Mouse (Mus musculus) kidney, adult 8-10 months (tissue): ENCODE measurements around the gene Usp2.
"Not testable (repeated sequence)": the region's sequence is repeated elsewhere in the genome, so short reads cannot be mapped to it uniquely, and the experiment has no call there.

Source experiments
- DNase-seq, 2 experiments: peaks; one replicate each; pipeline ENCODE4 v3.0.0; 2022

The Usp2 gene

DNA sequence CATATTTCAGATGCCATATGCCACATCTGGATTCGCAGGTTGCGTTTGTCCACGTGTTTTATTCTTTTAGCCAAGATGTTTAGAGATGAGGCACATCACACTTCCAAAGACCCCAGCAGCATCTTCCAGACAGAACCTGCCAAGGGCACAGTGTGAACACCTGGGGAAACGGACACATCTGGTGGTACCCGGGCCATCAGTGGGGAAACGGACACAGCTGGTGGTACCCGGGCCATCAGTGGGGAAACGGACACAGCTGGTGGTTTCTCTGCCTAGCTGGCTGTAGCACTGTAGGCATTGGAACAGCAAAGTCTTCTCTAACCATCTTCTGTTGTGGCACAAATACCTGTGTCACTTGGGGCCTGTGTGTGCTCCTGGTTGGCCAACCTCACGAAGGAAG lies 29.0 kb downstream of the Usp2 start:
- no peak for DNase-seq

DNA sequence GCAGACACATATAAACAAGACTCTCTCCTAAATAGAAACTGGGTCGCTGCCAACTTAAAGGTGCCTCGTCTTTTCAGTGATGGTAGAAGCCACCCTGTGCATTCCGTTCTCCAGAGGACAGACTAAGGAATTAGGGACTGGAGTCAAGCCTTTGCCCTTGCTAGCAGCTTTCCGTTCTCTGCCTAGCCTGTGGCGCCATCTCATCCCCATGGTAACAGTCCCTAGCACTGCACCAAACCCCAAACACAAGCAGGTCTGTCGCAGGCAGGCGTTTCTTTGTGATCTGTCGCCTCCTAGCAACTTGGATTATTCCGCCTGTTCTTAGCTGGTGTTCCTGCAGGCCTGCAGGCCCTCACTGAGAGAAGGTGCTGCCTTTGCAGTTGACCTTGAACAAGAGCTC lies 29.7 kb downstream of the Usp2 start:
- peak in 1 of 2 experiments; percentile 59 for DNase-seq

DNA sequence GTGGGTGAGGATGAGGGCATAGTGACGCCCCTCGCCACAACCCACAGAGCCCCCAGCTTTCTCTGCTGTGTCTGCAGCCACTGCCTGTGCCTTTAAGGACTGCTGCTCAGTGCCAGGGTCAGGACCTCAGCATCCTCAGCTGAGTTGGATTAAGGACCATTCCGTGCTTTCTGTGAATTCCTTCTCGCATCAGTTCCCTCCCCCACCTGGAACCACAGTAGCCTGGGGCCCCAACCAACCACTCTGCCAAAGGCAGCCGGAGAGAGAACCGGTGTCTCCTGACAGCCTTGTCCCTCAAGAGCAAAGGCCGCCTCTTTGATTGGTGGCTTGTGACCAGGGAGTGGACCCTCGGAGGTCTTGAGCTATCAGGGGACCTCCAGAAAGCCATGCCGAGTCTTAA lies 34.7 kb downstream of the Usp2 start, which contains the start of gene Mfrp:
Gene Mfrp, plus strand, starts transcription at position 240 of the 400 bp plus-strand sequence.
- DNase-seq: no peak

DNA sequence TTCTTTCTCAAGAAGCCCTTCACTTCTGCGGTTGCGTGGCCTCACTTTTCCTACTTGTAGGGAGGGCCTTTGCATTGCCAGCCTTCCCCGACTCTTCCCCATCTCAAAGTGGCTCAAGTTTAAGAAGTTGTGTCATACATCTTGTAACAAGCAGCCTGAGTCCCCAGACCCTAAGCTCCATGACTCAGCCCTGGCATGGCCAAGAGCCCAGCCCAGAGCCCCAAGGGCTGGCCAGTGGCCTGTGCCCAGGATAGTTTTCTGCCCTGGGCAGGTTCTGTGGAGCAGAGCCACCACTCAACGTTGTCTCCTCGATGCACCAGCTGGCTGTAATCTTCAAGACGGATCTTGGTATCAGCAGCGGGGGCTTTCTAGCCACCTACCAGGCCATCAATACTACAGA lies 38.1 kb downstream of the Usp2 start:
- DNase-seq: no peak

DNA sequence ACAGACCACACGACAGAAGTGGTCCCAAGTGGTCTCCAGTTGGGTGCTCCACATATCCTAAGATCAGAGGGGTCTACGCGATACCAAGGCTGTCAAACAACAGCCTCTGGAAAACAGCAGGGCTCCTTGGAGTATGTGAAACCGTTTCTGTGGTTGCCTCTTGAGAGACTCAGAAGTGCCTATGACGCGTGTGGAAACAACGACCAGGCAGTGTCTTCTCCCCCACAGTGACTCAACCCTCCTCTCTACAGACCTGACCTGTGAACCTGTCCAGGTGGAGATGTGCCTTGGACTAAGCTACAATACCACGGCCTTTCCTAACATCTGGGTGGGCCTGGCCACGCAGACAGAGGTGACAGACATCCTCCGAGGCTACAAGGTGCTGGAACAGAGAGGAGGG lies 39.0 kb downstream of the Usp2 start:
- DNase-seq: no peak

GRCm38 (mm10) chr9:44106182-44106581 lies 39.4 kb downstream of the Usp2 start:
- DNase-seq: no peak

DNA sequence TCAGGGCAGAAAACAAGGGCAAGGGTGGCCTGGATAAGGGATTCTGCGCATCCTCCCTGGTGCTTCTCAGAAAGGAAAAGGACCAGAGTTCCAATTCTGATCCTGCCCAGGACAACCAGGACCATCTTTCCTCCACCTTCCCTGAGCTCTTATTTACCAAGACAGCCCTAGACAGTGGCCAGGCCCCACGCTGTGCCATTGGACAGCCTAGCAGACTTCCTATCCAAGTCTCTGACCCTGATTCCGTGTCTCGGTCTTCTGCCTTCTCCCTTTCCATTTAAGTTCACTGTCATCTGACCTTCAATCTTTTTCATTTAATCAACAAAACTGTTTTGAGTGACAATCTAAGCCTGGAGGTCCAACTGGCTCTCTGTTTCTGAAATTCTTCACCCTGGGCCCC lies 39.8 kb downstream of the Usp2 start:
- no peak for DNase-seq

DNA sequence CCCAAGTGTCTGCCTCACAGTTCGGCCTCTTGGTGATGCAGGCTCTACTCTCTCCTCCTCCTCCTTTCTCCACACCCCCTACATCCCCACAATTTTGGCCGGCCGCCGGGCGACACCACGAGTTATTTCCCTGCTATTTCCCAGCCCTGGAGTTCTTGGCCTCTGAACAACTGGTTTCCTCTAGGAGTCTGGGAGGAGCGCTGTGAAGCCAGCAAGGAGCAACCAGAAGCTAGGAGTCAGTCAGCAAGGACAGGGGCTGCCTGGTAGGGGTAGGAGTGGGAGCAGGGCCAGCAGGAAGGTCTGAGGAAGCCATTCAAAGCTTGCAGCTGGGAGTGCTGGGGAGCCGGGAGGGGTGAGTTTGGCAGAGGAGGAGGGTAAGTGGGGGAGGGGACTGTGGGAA lies 40.3 kb downstream of the Usp2 start, which contains the start of gene C1qtnf5:
Gene C1qtnf5, plus strand, starts transcription at position 136 of the 400 bp plus-strand sequence.
- DNase-seq: peak; percentile 71 to 81

DNA sequence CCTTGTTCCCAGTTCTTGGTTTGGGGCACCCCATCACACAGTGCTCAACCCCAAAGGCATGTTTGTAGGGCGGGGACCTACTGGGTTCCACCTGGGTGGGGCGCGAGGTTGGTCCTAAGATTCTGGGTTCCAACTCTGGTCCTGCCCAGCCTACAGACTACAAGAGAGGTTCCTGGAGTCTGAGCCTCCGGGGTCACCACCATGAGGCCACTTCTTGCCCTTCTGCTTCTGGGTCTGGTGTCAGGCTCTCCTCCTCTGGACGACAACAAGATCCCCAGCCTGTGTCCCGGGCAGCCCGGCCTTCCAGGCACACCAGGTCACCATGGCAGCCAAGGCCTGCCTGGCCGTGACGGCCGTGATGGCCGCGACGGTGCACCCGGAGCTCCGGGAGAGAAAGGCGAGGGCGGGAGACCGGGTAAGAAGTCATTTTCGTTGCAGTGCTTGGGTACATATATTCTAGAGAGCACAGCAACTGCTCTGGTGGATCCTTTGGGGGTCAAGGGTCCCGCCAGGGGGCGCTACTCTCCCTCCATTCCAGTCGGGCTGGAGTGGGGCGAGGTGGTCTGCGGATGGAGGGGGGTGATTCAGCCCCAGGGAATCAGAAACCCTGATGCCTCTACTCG lies 40.8 kb downstream of the Usp2 start:
- DNase-seq: no peak

DNA sequence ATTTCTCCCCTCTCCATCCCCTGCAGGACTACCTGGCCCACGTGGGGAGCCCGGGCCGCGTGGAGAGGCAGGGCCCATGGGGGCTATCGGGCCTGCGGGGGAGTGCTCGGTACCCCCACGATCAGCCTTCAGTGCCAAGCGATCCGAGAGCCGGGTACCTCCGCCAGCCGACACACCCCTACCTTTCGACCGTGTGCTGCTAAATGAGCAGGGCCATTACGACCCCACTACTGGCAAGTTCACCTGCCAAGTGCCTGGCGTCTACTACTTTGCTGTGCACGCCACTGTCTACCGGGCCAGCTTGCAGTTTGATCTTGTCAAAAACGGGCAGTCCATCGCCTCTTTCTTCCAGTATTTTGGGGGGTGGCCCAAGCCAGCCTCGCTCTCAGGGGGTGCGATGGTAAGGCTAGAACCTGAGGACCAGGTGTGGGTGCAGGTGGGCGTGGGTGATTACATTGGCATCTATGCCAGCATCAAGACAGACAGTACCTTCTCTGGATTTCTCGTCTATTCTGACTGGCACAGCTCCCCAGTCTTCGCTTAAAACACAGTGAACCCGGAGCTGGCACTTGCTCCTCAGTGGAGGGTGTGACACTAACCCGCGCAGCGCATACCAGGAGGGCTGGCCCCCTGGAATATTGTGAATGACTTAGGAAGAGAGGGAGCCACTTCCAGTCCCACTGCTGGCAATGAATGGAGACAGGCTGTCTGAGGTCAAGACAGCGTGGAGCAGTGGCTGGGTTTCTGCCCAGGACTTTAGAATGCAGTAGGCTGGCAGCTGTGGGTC lies 41.6 kb downstream of the Usp2 start:
- DNase-seq: no peak

DNA sequence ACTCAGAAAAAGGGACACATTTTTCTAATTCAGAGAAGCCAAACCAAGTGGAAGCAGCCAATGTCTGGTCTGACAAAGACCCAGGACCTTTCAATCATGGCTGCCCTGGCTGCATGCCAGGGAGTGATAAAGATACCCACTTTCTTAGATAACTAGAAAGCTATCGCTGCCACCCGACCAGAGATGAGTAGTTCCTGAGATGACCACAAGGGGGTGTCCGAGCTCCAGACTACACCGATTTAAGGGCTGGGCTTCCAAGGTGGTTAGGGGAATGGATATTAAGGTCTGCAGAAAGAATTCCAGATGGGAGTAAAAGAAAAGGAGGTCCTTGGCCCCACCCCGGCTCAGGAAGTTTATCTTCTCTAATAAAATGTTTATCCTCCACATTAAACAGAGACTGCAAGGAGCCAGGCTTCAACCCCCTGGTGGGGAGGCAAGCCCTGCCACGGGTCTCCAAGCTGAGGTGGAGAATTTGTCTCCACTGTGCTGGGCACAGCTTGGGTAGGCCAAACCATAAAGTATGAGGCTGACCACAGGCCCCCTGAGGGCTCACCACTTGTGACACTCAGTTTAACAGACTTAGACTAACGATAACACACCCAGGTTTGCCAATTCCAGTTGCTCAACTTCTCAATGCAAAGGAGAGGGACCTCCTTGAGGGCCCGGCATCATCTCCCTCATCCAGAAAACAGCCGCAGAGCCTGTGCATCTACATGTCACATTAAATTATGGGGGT lies 42.7 kb downstream of the Usp2 start:
- peak in 1 of 2 experiments; percentile 82 for DNase-seq

- DNase-seq: not testable (repeated sequence)
These were observed 45.1 kb downstream of the Usp2 start for GRCm38 (mm10) chr9:44111909-44112308.

GRCm38 (mm10) chr9:44113105-44113789 lies 46.4 kb downstream of the Usp2 start, which contains the start of the genes Gm49380 and Rnf26:
Gene Gm49380, minus strand, starts transcription at chr9:44113500.
Gene Rnf26, minus strand, starts transcription at chr9:44113517.
- peak; percentile 96 to 98 for DNase-seq

DNA sequence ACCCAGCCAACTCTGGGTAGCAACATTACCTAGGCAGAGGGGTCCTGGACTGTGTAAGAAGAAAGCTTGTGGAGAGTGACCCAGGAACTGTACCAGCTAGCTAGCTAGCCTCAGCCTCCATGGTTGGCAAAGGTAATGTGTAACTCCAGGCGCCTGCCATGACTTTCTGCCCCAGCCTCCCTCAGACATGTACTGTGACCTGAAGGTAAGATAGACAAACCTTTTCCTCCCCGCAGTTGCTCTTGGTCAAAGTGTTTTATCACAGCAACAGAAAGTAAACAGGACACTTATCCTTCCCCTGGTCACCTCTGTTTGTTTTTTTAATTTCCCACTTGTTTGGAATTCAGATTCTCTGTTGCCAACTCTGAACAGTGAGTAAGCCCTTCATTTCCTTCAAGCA lies 47.6 kb downstream of the Usp2 start:
- peak in 1 of 2 experiments; percentile 51 for DNase-seq

DNA sequence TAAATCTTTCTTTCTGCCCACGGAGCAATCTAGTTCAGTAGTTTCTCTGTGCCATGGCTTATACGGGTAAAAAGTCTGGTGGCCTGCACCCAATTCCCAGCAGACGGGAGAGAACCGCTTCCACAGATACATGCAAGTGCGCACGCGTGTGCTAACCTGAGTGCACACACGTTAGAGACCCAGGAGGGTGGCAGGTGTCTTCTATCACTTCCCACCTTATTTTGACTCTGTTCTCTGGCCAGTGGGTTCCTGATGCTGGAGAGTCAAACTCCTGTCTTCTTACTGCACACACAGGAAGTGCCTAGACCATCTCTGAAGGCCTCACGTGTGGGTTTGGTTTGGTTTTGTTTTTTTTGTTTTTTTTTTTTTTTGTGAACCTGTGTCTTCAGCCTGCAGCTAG lies 48.8 kb downstream of the Usp2 start:
- DNase-seq: no peak

DNA sequence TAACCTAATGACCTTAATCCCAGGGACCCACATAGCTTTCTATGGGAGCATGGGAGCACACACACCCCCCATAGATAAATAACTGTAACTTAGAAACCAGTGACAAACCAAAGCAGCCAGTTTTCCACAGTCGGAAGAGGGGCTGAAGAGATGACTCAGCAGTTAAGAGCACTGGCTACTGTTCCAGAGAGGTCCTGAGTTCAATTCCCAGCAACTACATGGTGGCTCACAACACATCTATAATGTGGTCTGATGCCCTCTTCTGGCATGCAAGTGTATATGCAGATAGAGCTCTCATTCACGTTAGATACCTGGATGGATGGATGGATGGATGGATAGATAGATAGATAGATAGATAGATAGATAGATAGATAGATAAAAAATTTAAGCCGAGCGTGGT lies 49.4 kb downstream of the Usp2 start:
- DNase-seq: no peak

- DNase-seq: peak in 1 of 2 experiments; percentile 48
These were observed 52.2 kb downstream of the Usp2 start for GRCm38 (mm10) chr9:44119011-44119410.

GRCm38 (mm10) chr9:44119948-44120465 lies 53.2 kb downstream of the Usp2 start:
- DNase-seq: no peak

- no peak for DNase-seq
These were observed 57.5 kb downstream of the Usp2 start for GRCm38 (mm10) chr9:44124317-44124716.

DNA sequence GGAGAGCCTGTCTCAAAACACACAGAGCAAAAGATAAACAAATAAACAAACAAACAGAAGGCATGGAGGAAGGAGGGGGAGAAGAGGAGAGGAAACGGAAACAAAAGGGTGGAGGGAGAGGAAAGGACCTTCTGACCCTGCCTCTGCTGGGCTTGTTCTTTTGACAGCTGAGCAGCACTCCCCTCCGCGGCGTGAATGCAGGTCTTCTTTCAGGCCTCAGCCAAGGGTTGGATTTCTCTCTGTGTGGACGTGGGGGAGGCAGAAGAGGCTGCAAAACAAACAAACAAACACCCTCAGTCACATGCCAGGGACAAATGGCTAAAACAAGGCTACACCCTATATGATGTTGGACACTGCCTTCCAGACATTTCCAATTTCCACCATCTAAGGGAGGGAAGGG lies 58.2 kb downstream of the Usp2 start:
- DNase-seq: no peak

DNA sequence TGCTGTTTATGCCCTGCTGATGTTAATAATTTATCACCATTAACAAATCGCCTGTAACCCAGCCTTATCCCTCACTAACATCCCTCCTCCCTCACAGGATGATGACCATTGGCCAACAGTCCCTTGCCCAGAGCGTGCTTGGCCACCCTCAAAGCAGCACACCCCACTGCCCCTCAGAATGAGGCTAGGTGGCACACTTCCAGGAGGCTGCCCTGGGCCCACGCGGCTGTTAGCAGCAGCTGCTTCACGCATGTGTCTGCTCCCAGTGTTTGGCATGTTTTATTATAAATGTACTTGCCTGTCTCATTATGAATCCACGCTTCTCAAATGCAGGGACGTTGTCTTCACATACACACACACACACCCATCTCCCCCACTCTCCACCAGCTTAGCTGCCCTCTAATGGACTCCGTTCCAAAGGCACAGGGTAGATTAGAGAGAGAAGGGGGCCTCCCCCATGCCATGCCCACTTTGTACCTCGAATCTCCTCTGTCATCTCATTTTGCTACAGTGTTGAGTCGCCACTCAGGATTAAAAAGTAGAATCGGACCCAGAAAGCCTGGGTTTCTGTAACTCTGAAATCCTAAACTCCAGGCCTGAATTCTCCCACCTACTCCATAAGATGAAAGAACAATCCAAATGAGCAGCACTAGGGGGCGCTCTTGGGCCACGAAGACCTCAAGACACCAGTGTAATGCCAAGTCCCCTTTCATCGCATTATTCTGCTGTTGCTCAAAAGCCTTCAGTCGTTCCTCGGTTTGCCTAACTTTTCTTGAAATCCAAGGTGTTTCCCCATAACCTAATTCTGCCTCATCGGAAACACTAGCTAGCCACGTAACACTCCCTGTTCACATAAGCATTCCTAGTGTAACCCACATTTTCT lies 59.0 kb downstream of the Usp2 start:
- peak; percentile 85 to 92 for DNase-seq

DNA sequence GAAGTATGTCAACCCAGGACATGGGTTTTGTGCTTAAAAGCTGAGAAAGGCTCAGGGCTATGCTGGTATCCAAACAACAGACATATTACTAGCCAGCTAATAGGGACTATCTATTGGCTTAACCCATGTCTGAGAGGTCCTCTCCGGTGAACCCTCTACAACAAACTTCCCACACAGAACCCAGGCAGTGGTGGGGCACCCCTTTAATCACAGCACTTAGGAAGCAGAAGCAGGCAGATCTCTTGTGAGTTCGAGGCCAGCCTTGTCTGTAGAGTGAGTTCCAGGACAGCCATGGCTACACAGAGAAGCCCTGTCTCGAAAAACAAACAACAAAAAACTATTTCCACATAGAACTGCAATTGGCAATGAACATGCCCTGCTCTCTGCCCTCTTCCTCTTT lies 59.9 kb downstream of the Usp2 start:
- DNase-seq: no peak
